Mouse (Mus musculus) liver, embryonic 11.5 days (tissue): ENCODE measurements around the gene Tmem184c. TPM values are rescaled to one million over a fixed set of nuclear protein-coding genes. Genes with fewer than 3 reads are reported as not detected.

ENCODE experiments used
- ATAC-seq: fragments of 200-750 bp; cut with Nextera tagmentation; replicated peaks from 2 replicates; pipeline ENCODE4 v1.8.0; 2017; ENCODE audit warnings: moderate number of reproducible peaks, mild to moderate bottlenecking, moderate TSS enrichment, moderate library complexity; ENCODE audit not compliant: low FRiP score
- DNase-seq: peaks from one replicate; pipeline ENCODE4 v3.0.0-alpha.2; 2017; ENCODE audit warnings: low spot score
- H3K27ac ChIP-seq: fragments of 300-500 bp; sonication (generic); 2 replicates; pipeline ENCODE4 v1.5.1; 2014; ENCODE audit warnings: mild to moderate bottlenecking, low read depth, low read length, control low read depth
- H3K27me3 ChIP-seq: fragments of 300-500 bp; sonication (generic); replicated peaks from 2 replicates; pipeline ENCODE4 v1.6.1; 2014; ENCODE audit warnings: low read length, mixed read lengths; ENCODE audit not compliant: control insufficient read depth, insufficient read depth
- H3K36me3 ChIP-seq: fragments of 300-500 bp; sonication (generic); 2 replicates; pipeline ENCODE4 v1.6.1; 2014; ENCODE audit warnings: mild to moderate bottlenecking, low read length, moderate library complexity, mixed read lengths; ENCODE audit not compliant: control insufficient read depth, insufficient read depth
- H3K4me1 ChIP-seq: fragments of 300-500 bp; sonication (generic); replicated peaks from 2 replicates; pipeline ENCODE4 v1.6.1; 2014; ENCODE audit warnings: low read length, mixed read lengths; ENCODE audit not compliant: control insufficient read depth, insufficient read depth
- H3K4me2 ChIP-seq: fragments of 300-500 bp; sonication (generic); 2 replicates; pipeline ENCODE4 v1.6.1; 2014; ENCODE audit warnings: mild to moderate bottlenecking, control low read depth, moderate library complexity
- H3K4me3 ChIP-seq: fragments of 300-500 bp; sonication (generic); 2 replicates; pipeline ENCODE4 v1.5.1; 2014; ENCODE audit warnings: low read depth, low read length, control low read depth
- H3K9ac ChIP-seq: fragments of 300-500 bp; sonication (generic); 2 replicates; pipeline ENCODE4 v1.6.1; 2014; ENCODE audit warnings: low read depth, low read length, control low read depth
- H3K9me3 ChIP-seq: fragments of 300-500 bp; sonication (generic); 2 replicates; pipeline ENCODE4 v1.6.1; 2016; ENCODE audit warnings: low read length, inconsistent platforms, mixed read lengths; ENCODE audit not compliant: control insufficient read depth
- WGBS: fragments of 180-500 bp; shearing (Covaris S2); extraction: QIAGEN DNeasy Blood & Tissue Kit; methylation state at CpG from one replicate; pipeline ENCODE4 v1.1.7; 2014; 5-methylcytosine and 5-hydroxymethylcytosine counted together
- polyA plus RNA-seq: library from polyadenylated mRNA; unstranded; fragments of >200 nt; fragmentation: Nextera tagmentation; extraction: Ambion mirVana; gene quantifications from 2 replicates; pipeline ENCODE4 v1.2.1, GENCODE M21; 2014

Tmem184c gene
- polyA plus RNA-seq, 1 experiment from 2014 or later: 15.6 TPM

DNA sequence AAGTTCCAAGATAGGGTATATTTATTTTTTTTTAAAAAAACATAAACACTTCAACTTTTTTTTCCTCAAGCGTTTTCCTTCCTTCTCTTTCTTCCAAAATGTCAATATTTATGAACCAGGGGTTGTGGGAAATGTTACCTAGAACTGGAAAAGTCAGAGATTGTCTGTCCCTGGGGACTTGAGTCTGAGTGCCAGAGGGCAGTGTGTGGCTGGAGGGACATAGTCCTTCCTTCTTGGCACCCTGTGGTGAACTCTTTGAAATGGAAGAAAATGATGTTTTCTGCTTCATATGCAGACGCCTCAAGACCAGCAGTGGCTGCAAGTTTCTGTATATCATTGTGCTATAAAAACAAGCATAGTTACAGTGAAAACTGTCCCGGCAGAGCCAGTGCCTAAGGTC lies 20.2 kb upstream of the Tmem184c start:
- H3K4me2 ChIP-seq: no peak overlapping the region
- H3K4me3 ChIP-seq: no peak overlapping the region
- H3K36me3 ChIP-seq: no peaks in the 10 kb centered on the region
- H3K4me1 ChIP-seq: no peaks in the 10 kb centered on the region
- no peak overlapping the region for H3K9ac ChIP-seq
- no peaks in the 10 kb centered on the region for H3K27me3 ChIP-seq
- WGBS: 62% methylated on average over 3 of the region's 3 CpGs
- no peak overlapping the region for H3K27ac ChIP-seq
- no peaks in the 10 kb centered on the region for H3K9me3 ChIP-seq
- ATAC-seq: no peak
- no peak for DNase-seq

DNA sequence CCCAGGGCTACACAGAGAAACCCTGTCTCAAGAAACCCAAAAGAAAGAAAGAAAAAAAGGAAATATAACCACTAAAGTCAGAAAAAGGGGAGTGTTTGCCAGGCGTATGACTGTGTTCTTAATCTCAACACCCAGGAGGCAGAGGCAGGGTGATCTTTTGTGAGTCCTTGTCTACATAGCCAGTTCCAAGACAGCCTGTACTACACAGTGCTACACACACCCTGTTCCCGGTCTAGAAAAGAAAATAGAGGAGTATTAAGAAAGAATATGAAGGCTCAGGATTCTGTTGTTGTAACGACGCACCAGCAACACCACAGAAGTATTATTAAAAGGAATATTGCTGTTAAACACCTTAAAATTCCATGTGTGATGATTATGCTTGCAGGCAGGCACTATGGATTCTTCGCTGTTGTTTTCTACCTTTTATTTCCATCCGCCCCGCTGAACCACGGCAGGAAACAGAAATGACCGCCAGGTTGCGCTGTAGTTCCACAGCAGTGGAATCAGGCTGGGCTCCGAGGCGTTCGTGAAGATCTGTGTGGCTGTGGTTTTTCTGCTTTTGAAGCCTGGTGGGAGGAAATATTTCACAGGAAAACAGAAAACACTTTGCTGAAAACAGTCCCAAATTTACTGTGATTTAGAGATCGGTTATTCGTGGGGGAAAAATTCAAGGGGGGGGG lies 19.5 kb upstream of the Tmem184c start:
- Histone ChIP-seq H3K27me3 (no peaks in the 10 kb centered on the region), H3K4me2 (no peak overlapping the region), H3K9me3 (no peaks in the 10 kb centered on the region), H3K27ac (no peak overlapping the region), H3K4me3 (no peak overlapping the region), H3K36me3 (no peaks in the 10 kb centered on the region), H3K9ac (no peak overlapping the region), H3K4me1 (no peaks in the 10 kb centered on the region)
- WGBS: 17% methylated on average over 15 of the region's 15 CpGs
- ATAC-seq: no peak
- peak; percentile 75 for DNase-seq

- Histone ChIP-seq H3K27ac (no peak overlapping the region), H3K36me3 (no peaks in the 10 kb centered on the region), H3K4me2 (no peak overlapping the region), H3K4me3 (no peak overlapping the region), H3K27me3 (no peaks in the 10 kb centered on the region), H3K9ac (no peak overlapping the region), H3K4me1 (no peaks in the 10 kb centered on the region), H3K9me3 (no peaks in the 10 kb centered on the region)
- ATAC-seq (no peak), DNase-seq (no peak)
- 77% methylated on average over 7 of the region's 7 CpGs for WGBS
Observed at GRCm38 (mm10) chr8:77623677-77624209, 13.2 kb upstream of the Tmem184c start.

DNA sequence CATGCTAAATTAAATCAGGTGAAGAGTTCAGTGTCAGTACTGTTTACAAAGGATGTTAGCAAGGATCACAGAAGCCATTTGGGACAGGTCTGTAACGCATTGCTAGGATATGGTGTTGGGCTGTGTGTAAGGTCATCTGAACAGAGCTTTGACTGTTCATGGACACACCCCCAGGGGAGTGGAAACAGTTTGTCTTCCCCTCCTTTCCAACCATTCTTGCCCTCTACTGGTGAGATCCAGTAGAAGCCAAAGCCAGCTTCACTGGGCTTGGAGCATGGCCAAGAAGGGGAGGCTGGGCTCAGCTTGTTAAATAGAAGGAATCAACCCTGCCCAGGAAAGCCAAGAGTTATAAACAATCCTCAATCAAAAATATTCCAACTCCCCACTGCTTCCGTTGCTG lies 7.4 kb upstream of the Tmem184c start:
- DNase-seq (no peak), ATAC-seq (no peak)

GRCm38 (mm10) chr8:77609621-77610020 lies 877 bp downstream of the Tmem184c start:
- Histone ChIP-seq H3K4me3 (peak overlapping the region; percentile 76), H3K36me3 (no peaks in the 10 kb centered on the region), H3K4me1 (peaks cover 4% of the 10 kb centered on the region), H3K27ac (no peak overlapping the region), H3K9ac (peak overlapping the region; percentile 53), H3K27me3 (no peaks in the 10 kb centered on the region), H3K4me2 (peak overlapping the region; percentile 89), H3K9me3 (no peaks in the 10 kb centered on the region)
- 12% methylated on average over 7 of the region's 7 CpGs for WGBS
- no peak for ATAC-seq
- DNase-seq: no peak

More for the DNA sequence above, 7.4 kb upstream of the Tmem184c start:
- no peak overlapping the region for H3K4me3 ChIP-seq
- no peak overlapping the region for H3K27ac ChIP-seq
- H3K9me3 ChIP-seq: no peaks in the 10 kb centered on the region
- no peaks in the 10 kb centered on the region for H3K36me3 ChIP-seq
- no peaks in the 10 kb centered on the region for H3K4me1 ChIP-seq
- 61% methylated on average over 2 of the region's 2 CpGs for WGBS
- H3K9ac ChIP-seq: no peak overlapping the region
- H3K27me3 ChIP-seq: no peaks in the 10 kb centered on the region
- H3K4me2 ChIP-seq: no peak overlapping the region

- no peak for ATAC-seq
- H3K27ac ChIP-seq: no peak overlapping the region
- H3K4me2 ChIP-seq: no peak overlapping the region
- H3K4me1 ChIP-seq: no peaks in the 10 kb centered on the region
- no peak for DNase-seq
- H3K9ac ChIP-seq: no peak overlapping the region
- no peaks in the 10 kb centered on the region for H3K27me3 ChIP-seq
- H3K4me3 ChIP-seq: no peak overlapping the region
- H3K36me3 ChIP-seq: peaks cover 10% of the 10 kb centered on the region
- WGBS: 72% methylated on average over 4 of the region's 4 CpGs
- H3K9me3 ChIP-seq: no peaks in the 10 kb centered on the region
Observed at GRCm38 (mm10) chr8:77584174-77584573, 26.3 kb downstream of the Tmem184c start.

GRCm38 (mm10) chr8:77577674-77578073 lies 32.8 kb downstream of the Tmem184c start:
- no peak for ATAC-seq
- H3K4me1 ChIP-seq: no peaks in the 10 kb centered on the region
- WGBS: 93% methylated on average over 7 of the region's 7 CpGs
- no peak overlapping the region for H3K4me3 ChIP-seq
- no peak overlapping the region for H3K9ac ChIP-seq
- H3K9me3 ChIP-seq: no peaks in the 10 kb centered on the region
- H3K27me3 ChIP-seq: no peaks in the 10 kb centered on the region
- peaks cover 14% of the 10 kb centered on the region for H3K36me3 ChIP-seq
- H3K4me2 ChIP-seq: no peak overlapping the region
- H3K27ac ChIP-seq: no peak overlapping the region
- no peak for DNase-seq

GRCm38 (mm10) chr8:77574229-77574628 lies 36.3 kb downstream of the Tmem184c start:
- no peak overlapping the region for H3K27ac ChIP-seq
- no peaks in the 10 kb centered on the region for H3K27me3 ChIP-seq
- no peak overlapping the region for H3K4me2 ChIP-seq
- H3K4me1 ChIP-seq: no peaks in the 10 kb centered on the region
- no peak overlapping the region for H3K4me3 ChIP-seq
- peaks cover 10% of the 10 kb centered on the region; the same call in 1 of the 2 replicates for H3K36me3 ChIP-seq
- DNase-seq: no peak
- H3K9ac ChIP-seq: no peak overlapping the region
- H3K9me3 ChIP-seq: no peaks in the 10 kb centered on the region
- WGBS: 83% methylated on average over 5 of the region's 5 CpGs
- ATAC-seq: no peak

- Histone ChIP-seq H3K9me3 (no peaks in the 10 kb centered on the region), H3K4me1 (no peaks in the 10 kb centered on the region), H3K9ac (no peak overlapping the region), H3K4me3 (no peak overlapping the region), H3K27me3 (no peaks in the 10 kb centered on the region), H3K27ac (no peak overlapping the region), H3K36me3 (peaks cover 18% of the 10 kb centered on the region), H3K4me2 (no peak overlapping the region)
- 81% methylated on average over 3 of the region's 3 CpGs for WGBS
- DNase-seq: no peak
- no peak for ATAC-seq
Observed at GRCm38 (mm10) chr8:77561441-77561840, 49.1 kb downstream of the Tmem184c start.
